Comparison of ENCODE assay signal across 8 mouse cellular contexts in genomic region chr4:134669742-134670354, GRCm38 (mm10). TPM values are rescaled to one million over a fixed set of nuclear protein-coding genes. Genes with fewer than 3 reads are reported as not detected.
A peak's percentile ranks its signal among the peaks of the same experiment; 100 is the strongest.
DNase-seq lines count a peak whose midpoint lies in the region; ATAC-seq and TF ChIP-seq lines count a peak whose summit lies in the region.
"Had no signal": no experiment of that assay in that cellular context is flagged by ENCODE, and none has a peak within 500 bp of the region (broad histone marks: within the 10 kb centered on the region; RNA-seq: fewer than 3 reads in every experiment).

No protein-coding gene starts in this region.

- no peaks in the 10 kb centered on the region for H3K27me3 ChIP-seq in heart, embryonic 16.5 days (ENCODE audit: control insufficient read depth, insufficient read depth, low read length)
- H3K27me3 ChIP-seq in Patski = no peaks in the 10 kb centered on the region
- H3K27me3 ChIP-seq in kidney, adult 2 months (replicated peaks; ENCODE audit: control insufficient read depth, insufficient read depth, low read length) = no peaks in the 10 kb centered on the region

- H3K36me3 ChIP-seq in heart, embryonic 16.5 days (ENCODE audit: control insufficient read depth, insufficient read depth) = no peaks in the 10 kb centered on the region
- H3K36me3 ChIP-seq in kidney, adult 2 months (ENCODE audit: control insufficient read depth, insufficient read depth, low read length) = no peaks in the 10 kb centered on the region

- TF ChIP-seq POLR2A in kidney, adult 2 months (IDR thresholded peaks at IDR 0.05; ENCODE audit: low read depth, low read length) = no peak

- H3K4me3 ChIP-seq in heart, embryonic 16.5 days (ENCODE audit: low read length) = no peak overlapping the region
- no peak overlapping the region for H3K4me3 ChIP-seq in kidney, adult 2 months (ENCODE audit: insufficient read depth, low read depth, low read length)

- no peak overlapping the region for H3K4me2 ChIP-seq in heart, embryonic 16.5 days (ENCODE audit: low read depth, low read length)

- WGBS in heart, embryonic 16.5 days = 57% methylated on average over 17 of the region's 17 CpGs
- 55% methylated on average over 17 of the region's 17 CpGs for WGBS in kidney, adult 2 months

- POLR2A ChIA-PET in Patski (lab: Charles Lee) = interaction anchor here (0.6 kb wide), 2 partner anchors 8 to 11 kb away, joined by 3 to 4 read pairs; no protein-coding TSS in a partner anchor

- no peak for ATAC-seq in heart, embryonic 16.5 days (replicated peaks; ENCODE audit: extremely low read depth, insufficient read depth, low FRiP score)
- ATAC-seq in Patski = no peak

- in situ Hi-C loops in Patski (cut with MboI; ENCODE audit: low pct_unique_long_range_greater_than_20kb) = no loop called here

- CTCF ChIA-PET in Patski (lab: Charles Lee) = no interaction called here

- no peaks in the 10 kb centered on the region for H3K9me3 ChIP-seq in heart, embryonic 16.5 days (replicated peaks; ENCODE audit: control insufficient read depth, low read length)

- intact Hi-C loops in heart, postnatal 36 days (cut with DNase I) = no loop called here

- H3K9ac ChIP-seq in heart, embryonic 16.5 days (ENCODE audit: low read length) = no peak overlapping the region

- no peak for DNase-seq in heart, postnatal 36 days
- DNase-seq in 416B (ENCODE audit: low read depth) = peak; percentile 40
- DNase-seq in Patski (ENCODE audit: low read depth, low spot score) = peak; percentile 79
- DNase-seq in kidney, adult 2 months = peak; percentile 54
- no peak for DNase-seq in frontal cortex, postnatal 25 days (ENCODE audit: low spot score in 2 of 2)
- no peak for DNase-seq in ovary, postnatal 36 days (ENCODE audit: low spot score)
- DNase-seq: midbrain, embryonic 14.5 days had no signal

- peaks cover 12% of the 10 kb centered on the region for H3K4me1 ChIP-seq in heart, embryonic 16.5 days (ENCODE audit: control insufficient read depth, insufficient read depth, low read length)
- H3K4me1 ChIP-seq in kidney, adult 2 months (ENCODE audit: control insufficient read depth, insufficient read depth, low read length) = no peaks in the 10 kb centered on the region

- peak overlapping the region; percentile 40; the same call in 1 of the 2 replicates for H3K27ac ChIP-seq in heart, embryonic 16.5 days (ENCODE audit: low read length)
- H3K27ac ChIP-seq in kidney, adult 2 months (ENCODE audit: insufficient read depth, low read depth, low read length) = peak overlapping the region; percentile 41; the same call in 1 of the 2 replicates

- no peak for TF ChIP-seq CTCF in Patski (IDR thresholded peaks at IDR 0.05)
- no peak for TF ChIP-seq CTCF in kidney, adult 2 months (conservative IDR thresholded peaks at IDR 0.05; ENCODE audit: insufficient read depth, insufficient read length, low read depth, low read length)

RNA-seq across cellular contexts. Expression of gene Man1c1, which starts 34.2 kb away (rescaled TPM):
- 4.4 and 5.1 TPM in 2 replicates for polyA plus RNA-seq in heart, embryonic 16.5 days (2015; fragmentation: Nextera tagmentation; extraction: Ambion mirVana)
- 10 to 100 TPM; 22.0 to 23.2 TPM for total RNA-seq in heart, postnatal 36 days (2021)
- polyA plus RNA-seq in Patski (2021) = 16.2 TPM
- polyA plus RNA-seq in kidney, adult 2 months (2012; rRNA removed) = 4.6 and 4.7 TPM in 2 replicates

Comparison
In these comparisons a context has a peak if more than half of its experiments do, and no peak if none do; other contexts are left out.
1. DNase-seq: peak in 416B (single experiment), Patski (single experiment) and kidney, adult 2 months (single experiment); none in heart, postnatal 36 days (0 of 2), frontal cortex, postnatal 25 days (0 of 2) and ovary, postnatal 36 days (single experiment).